Comparison of ENCODE assay signal across 8 mouse cellular contexts in genomic region chr6:137756310-137756709, GRCm38 (mm10). TPM values are rescaled to one million over a fixed set of nuclear protein-coding genes. Genes with fewer than 3 reads are reported as not detected.
DNase-seq lines count a peak whose midpoint lies in the region; ATAC-seq and TF ChIP-seq lines count a peak whose summit lies in the region.

No protein-coding gene starts in this region.

- no peak overlapping the region for H3K27ac ChIP-seq in intestine, postnatal 0 days (ENCODE audit: low read depth, low read length)
- no peak overlapping the region for H3K27ac ChIP-seq in intestine, embryonic 16.5 days (ENCODE audit: low read length)
- no peak overlapping the region for H3K27ac ChIP-seq in embryonic facial prominence, embryonic 13.5 days
- H3K27ac ChIP-seq in intestine, embryonic 15.5 days = no peak overlapping the region
- no peak overlapping the region for H3K27ac ChIP-seq in heart, embryonic 11.5 days (ENCODE audit: low read depth, low read length)

- H3K9me3 ChIP-seq in intestine, postnatal 0 days (ENCODE audit: control insufficient read depth) = no peaks in the 10 kb centered on the region
- H3K9me3 ChIP-seq in intestine, embryonic 16.5 days (ENCODE audit: control insufficient read depth, low read length) = no peaks in the 10 kb centered on the region
- H3K9me3 ChIP-seq in embryonic facial prominence, embryonic 13.5 days = no peaks in the 10 kb centered on the region
- H3K9me3 ChIP-seq in intestine, embryonic 15.5 days = no peaks in the 10 kb centered on the region
- no peaks in the 10 kb centered on the region for H3K9me3 ChIP-seq in heart, embryonic 11.5 days (replicated peaks; ENCODE audit: control insufficient read depth, low read length)

- H3K4me1 ChIP-seq in intestine, postnatal 0 days (replicated peaks; ENCODE audit: control insufficient read depth, insufficient read depth, low read length) = no peaks in the 10 kb centered on the region
- peaks cover 10% of the 10 kb centered on the region; the same call in 1 of the 2 replicates for H3K4me1 ChIP-seq in intestine, embryonic 16.5 days (ENCODE audit: control insufficient read depth, insufficient read depth, low read length)
- H3K4me1 ChIP-seq in embryonic facial prominence, embryonic 13.5 days = peaks cover 12% of the 10 kb centered on the region
- peaks cover 10% of the 10 kb centered on the region; the same call in 1 of the 2 replicates for H3K4me1 ChIP-seq in intestine, embryonic 15.5 days (replicated peaks)
- H3K4me1 ChIP-seq in heart, embryonic 11.5 days (ENCODE audit: control insufficient read depth, insufficient read depth, low read length) = peaks cover 12% of the 10 kb centered on the region

- no peaks in the 10 kb centered on the region; the same call in 1 of the 2 replicates for H3K36me3 ChIP-seq in intestine, postnatal 0 days (ENCODE audit: control insufficient read depth, insufficient read depth)
- H3K36me3 ChIP-seq in intestine, embryonic 16.5 days (ENCODE audit: control insufficient read depth, insufficient read depth, low read length) = no peaks in the 10 kb centered on the region
- peaks cover 12% of the 10 kb centered on the region for H3K36me3 ChIP-seq in embryonic facial prominence, embryonic 13.5 days
- H3K36me3 ChIP-seq in splenic B cell, adult 2 months (ENCODE audit: control insufficient read depth, insufficient read depth, low read length, poor library complexity, severe bottlenecking) = no peaks in the 10 kb centered on the region
- H3K36me3 ChIP-seq in intestine, embryonic 15.5 days = no peaks in the 10 kb centered on the region
- no peaks in the 10 kb centered on the region for H3K36me3 ChIP-seq in heart, embryonic 11.5 days (ENCODE audit: control insufficient read depth, insufficient read depth, low read length)

- H3K27me3 ChIP-seq in intestine, postnatal 0 days (replicated peaks; ENCODE audit: control insufficient read depth, insufficient read depth, low read length) = no peaks in the 10 kb centered on the region
- H3K27me3 ChIP-seq in intestine, embryonic 16.5 days (replicated peaks; ENCODE audit: control insufficient read depth, insufficient read depth, low read length) = no peaks in the 10 kb centered on the region
- no peaks in the 10 kb centered on the region for H3K27me3 ChIP-seq in embryonic facial prominence, embryonic 13.5 days
- no peaks in the 10 kb centered on the region for H3K27me3 ChIP-seq in splenic B cell, adult 2 months (ENCODE audit: control insufficient read depth, insufficient read depth, low read length, poor library complexity, severe bottlenecking)
- no peaks in the 10 kb centered on the region for H3K27me3 ChIP-seq in intestine, embryonic 15.5 days (replicated peaks)
- no peaks in the 10 kb centered on the region for H3K27me3 ChIP-seq in heart, embryonic 11.5 days (ENCODE audit: control insufficient read depth, insufficient read depth, low read length)

- 71% methylated on average over 5 of the region's 5 CpGs for WGBS in intestine, postnatal 0 days
- WGBS in intestine, embryonic 16.5 days = 69% methylated on average over 5 of the region's 5 CpGs
- WGBS in embryonic facial prominence, embryonic 13.5 days = 73% methylated on average over 5 of the region's 5 CpGs
- 72% methylated on average over 5 of the region's 5 CpGs for WGBS in intestine, embryonic 15.5 days
- 68% methylated on average over 5 of the region's 5 CpGs for WGBS in heart, embryonic 11.5 days (ENCODE audit: insufficient replicate concordance)

- no peak overlapping the region for H3K4me3 ChIP-seq in intestine, postnatal 0 days (ENCODE audit: low read depth, low read length)
- no peak overlapping the region for H3K4me3 ChIP-seq in intestine, embryonic 16.5 days (ENCODE audit: low read length)
- no peak overlapping the region for H3K4me3 ChIP-seq in embryonic facial prominence, embryonic 13.5 days
- no peak overlapping the region for H3K4me3 ChIP-seq in intestine, embryonic 15.5 days (replicated peaks)
- H3K4me3 ChIP-seq in heart, embryonic 11.5 days (ENCODE audit: low read depth, low read length) = no peak overlapping the region

- TF ChIP-seq CTCF in intestine, postnatal 0 days (IDR thresholded peaks at IDR 0.05; ENCODE audit: low read depth) = peak; percentile 77

- peak; percentile 84 for DNase-seq in 3T3-L1 (ENCODE audit: low read depth, low spot score)
- DNase-seq in CD4-positive helper T cell, adult 2 months (ENCODE audit: low read depth, low spot score) = peak; percentile 34
- peak; percentile 61 for DNase-seq in splenic B cell, adult 2 months (ENCODE audit: low read depth, low spot score)

- ATAC-seq in intestine, postnatal 0 days = no peak
- ATAC-seq in intestine, embryonic 16.5 days = no peak
- 0 out of 2 replicates have a peak, but pooled peaks have one; percentile 7 for ATAC-seq in embryonic facial prominence, embryonic 13.5 days (ENCODE audit: insufficient number of reproducible peaks, insufficient read depth, low FRiP score, low TSS enrichment, low read depth)
- no peak for ATAC-seq in intestine, embryonic 15.5 days
- ATAC-seq in heart, embryonic 11.5 days (replicated peaks; ENCODE audit: insufficient number of reproducible peaks, low FRiP score, low TSS enrichment) = no peak

- H3K9ac ChIP-seq in intestine, postnatal 0 days (ENCODE audit: low read depth, low read length) = no peak overlapping the region
- H3K9ac ChIP-seq in intestine, embryonic 16.5 days (ENCODE audit: low read depth, low read length) = no peak overlapping the region
- H3K9ac ChIP-seq in embryonic facial prominence, embryonic 13.5 days = no peak overlapping the region
- no peak overlapping the region for H3K9ac ChIP-seq in intestine, embryonic 15.5 days
- no peak overlapping the region for H3K9ac ChIP-seq in heart, embryonic 11.5 days (ENCODE audit: low read depth, low read length)

- H3K4me2 ChIP-seq in intestine, postnatal 0 days (replicated peaks; ENCODE audit: low read depth) = no peak overlapping the region
- H3K4me2 ChIP-seq in intestine, embryonic 16.5 days (ENCODE audit: low read depth, low read length) = no peak overlapping the region
- H3K4me2 ChIP-seq in embryonic facial prominence, embryonic 13.5 days = no peak overlapping the region
- H3K4me2 ChIP-seq in intestine, embryonic 15.5 days (replicated peaks) = no peak overlapping the region
- no peak overlapping the region for H3K4me2 ChIP-seq in heart, embryonic 11.5 days

RNA-seq across cellular contexts. Expression of gene Dera, which starts 2.0 kb away (rescaled TPM):
- polyA plus RNA-seq in intestine, postnatal 0 days (2015; fragmentation: Nextera tagmentation; extraction: Ambion mirVana) = 122 and 130 TPM in 2 replicates
- polyA plus RNA-seq in intestine, embryonic 16.5 days (2015; fragmentation: Nextera tagmentation; extraction: Ambion mirVana) = 124 and 132 TPM in 2 replicates
- 48.4 and 49.2 TPM in 2 replicates for polyA plus RNA-seq in embryonic facial prominence, embryonic 13.5 days (2015; fragmentation: Nextera tagmentation; extraction: Ambion mirVana)
- 93.9 and 98.6 TPM in 2 replicates for polyA plus RNA-seq in intestine, embryonic 15.5 days (2015; fragmentation: Nextera tagmentation; extraction: Ambion mirVana)
- polyA plus RNA-seq in heart, embryonic 11.5 days (2014; fragmentation: Nextera tagmentation; extraction: Ambion mirVana) = 62.5 and 68.5 TPM in 2 replicates

RNA-seq across cellular contexts. Expression of gene Strap, which starts 21.4 kb away (rescaled TPM):
- 71.0 and 71.4 TPM in 2 replicates for polyA plus RNA-seq in intestine, postnatal 0 days (2015; fragmentation: Nextera tagmentation; extraction: Ambion mirVana)
- polyA plus RNA-seq in intestine, embryonic 16.5 days (2015; fragmentation: Nextera tagmentation; extraction: Ambion mirVana) = 122 and 132 TPM in 2 replicates
- polyA plus RNA-seq in embryonic facial prominence, embryonic 13.5 days (2015; fragmentation: Nextera tagmentation; extraction: Ambion mirVana) = 176 and 178 TPM in 2 replicates
- 131 and 147 TPM in 2 replicates for polyA plus RNA-seq in intestine, embryonic 15.5 days (2015; fragmentation: Nextera tagmentation; extraction: Ambion mirVana)
- polyA plus RNA-seq in heart, embryonic 11.5 days (2014; fragmentation: Nextera tagmentation; extraction: Ambion mirVana) = 148 and 160 TPM in 2 replicates

Comparison
In these comparisons a context has a peak if more than half of its experiments do, and no peak if none do; other contexts are left out.
1. DNase-seq: peak in every context shown above with its lines; median percentile 84 in 3T3-L1; 61 in splenic B cell, adult 2 months; 34 in CD4-positive helper T cell, adult 2 months.